Mouse (Mus musculus) CD4-positive naive resting alpha-beta T cell, adult 76 days (primary cell): Measurements from ENCODE around the gene Vmn2r7. TPM values are rescaled to one million over a fixed set of nuclear protein-coding genes. Genes with fewer than 3 reads are reported as not detected.

Experiments used
- total RNA-seq: library from RNA; stranded (reverse); gene quantifications from one replicate; pipeline ENCODE4 v1.2.4, GENCODE M21; 2023

The Vmn2r7 gene
- not detected for total RNA-seq

GRCm38 (mm10) chr3:64844665-64845064 lies at the start of gene Vmn2r7:
TSS of gene Vmn2r7 (minus strand) at chr3:64844765.

